Mouse (Mus musculus): ENCODE measurements around the gene Rundc1.
"Not testable (repeated sequence)": the region's sequence is repeated elsewhere in the genome, so short reads cannot be mapped to it uniquely, and the experiment has no call there.

Gene Rundc1

DNA sequence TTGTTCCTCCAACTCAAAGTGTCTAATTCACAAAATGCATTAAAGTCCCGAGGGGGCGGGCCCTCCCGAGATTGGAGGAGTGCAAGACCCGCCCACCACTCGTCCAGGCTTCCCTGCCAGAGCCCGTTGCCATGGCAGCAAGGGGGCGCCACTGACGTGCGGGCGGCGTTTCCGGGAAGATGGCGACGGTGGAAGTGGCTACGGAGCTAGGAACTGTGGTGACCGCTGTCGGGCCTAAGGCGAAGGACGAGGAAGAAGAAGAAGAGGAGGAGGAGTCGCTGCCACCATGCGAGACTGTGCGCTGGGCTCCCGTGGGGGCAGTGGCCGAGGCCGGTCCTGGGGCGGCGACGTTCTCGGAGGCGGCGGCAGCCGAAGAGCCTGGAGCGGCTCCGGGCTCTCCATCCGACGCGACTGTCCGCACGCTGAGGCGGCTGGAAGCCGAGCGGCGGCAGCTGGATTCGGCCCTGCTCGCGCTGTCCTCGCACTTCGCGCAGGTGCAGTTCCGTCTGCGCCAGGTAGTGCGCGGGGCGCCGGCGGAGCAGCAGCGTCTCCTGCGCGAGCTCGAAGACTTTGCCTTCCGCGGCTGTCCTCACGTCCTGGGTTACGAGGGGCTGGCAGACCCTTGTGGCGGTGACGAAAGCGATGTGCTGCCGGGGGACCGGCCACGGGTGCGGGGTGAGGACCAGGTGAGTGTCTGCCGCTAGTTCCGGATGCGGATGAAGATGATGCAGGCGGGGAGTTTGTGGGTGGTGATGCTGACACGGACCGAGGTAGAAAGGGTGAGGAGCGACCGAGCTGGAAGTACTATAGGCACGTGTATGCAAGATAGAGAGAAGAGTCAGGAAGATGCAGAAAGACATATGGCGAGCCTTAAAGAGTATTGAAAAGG lies at the start of gene Rundc1, which contains the start of gene Ptges3l:
Gene Rundc1, plus strand, starts transcription at position 161 of the 889 bp plus-strand sequence.
Gene Ptges3l, minus strand, starts transcription at position 409 of the 889 bp plus-strand sequence.
- DNase-seq (ENCODE audit: low read depth, low spot score) = peak; percentile 95

GRCm38 (mm10) chr11:101378196-101378595 lies 46.7 kb upstream of the Rundc1 start:
- not testable (repeated sequence) for DNase-seq (ENCODE audit: low read depth, low spot score)

DNA sequence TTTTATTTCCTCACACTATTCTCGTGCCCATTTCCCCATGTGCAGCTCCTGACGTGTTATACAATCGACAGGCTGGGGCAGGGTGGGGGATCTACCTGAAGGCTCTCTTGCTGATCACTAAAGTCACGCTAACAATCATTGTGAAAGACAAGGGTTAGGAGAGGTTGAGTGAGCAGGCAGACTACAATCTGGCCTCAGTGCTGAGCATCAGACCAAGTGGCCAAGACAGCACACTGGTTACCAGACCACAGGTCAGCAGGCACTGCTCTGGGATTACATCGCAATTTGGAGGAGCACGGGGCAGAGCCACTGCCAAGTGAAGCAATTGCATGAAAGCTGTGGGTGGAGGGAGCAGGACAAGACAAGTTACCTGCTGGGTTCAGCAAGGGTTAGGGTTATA lies 46.0 kb upstream of the Rundc1 start:
- DNase-seq (ENCODE audit: low read depth, low spot score) = no peak

- DNase-seq (ENCODE audit: low read depth, low spot score) = peak; percentile 60
Measured at GRCm38 (mm10) chr11:101381817-101382216, 43.1 kb upstream of the Rundc1 start.

DNA sequence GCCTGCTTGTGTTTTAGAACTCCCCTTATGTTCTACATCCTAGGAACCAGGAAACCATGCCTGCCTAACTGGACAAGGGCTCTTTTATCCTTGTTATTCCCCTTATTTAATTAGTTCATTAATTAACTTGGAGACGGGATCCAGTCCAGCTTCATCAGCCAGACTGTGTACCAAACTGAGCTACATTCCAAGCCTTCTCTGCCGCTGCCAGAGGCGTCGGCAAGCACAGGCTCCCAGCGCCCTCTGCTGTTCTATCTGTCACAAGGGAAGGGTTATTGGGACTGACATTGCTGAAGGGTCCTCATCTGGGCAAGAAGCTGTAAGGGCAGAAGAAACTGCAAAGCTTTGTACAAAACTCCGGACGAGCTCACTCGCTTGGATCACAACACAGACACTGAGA lies 29.8 kb upstream of the Rundc1 start:
- peak; percentile 75 for DNase-seq (ENCODE audit: low read depth, low spot score)

GRCm38 (mm10) chr11:101415306-101415705 lies 9.6 kb upstream of the Rundc1 start:
- peak; percentile 42 for DNase-seq (ENCODE audit: low read depth, low spot score)

DNA sequence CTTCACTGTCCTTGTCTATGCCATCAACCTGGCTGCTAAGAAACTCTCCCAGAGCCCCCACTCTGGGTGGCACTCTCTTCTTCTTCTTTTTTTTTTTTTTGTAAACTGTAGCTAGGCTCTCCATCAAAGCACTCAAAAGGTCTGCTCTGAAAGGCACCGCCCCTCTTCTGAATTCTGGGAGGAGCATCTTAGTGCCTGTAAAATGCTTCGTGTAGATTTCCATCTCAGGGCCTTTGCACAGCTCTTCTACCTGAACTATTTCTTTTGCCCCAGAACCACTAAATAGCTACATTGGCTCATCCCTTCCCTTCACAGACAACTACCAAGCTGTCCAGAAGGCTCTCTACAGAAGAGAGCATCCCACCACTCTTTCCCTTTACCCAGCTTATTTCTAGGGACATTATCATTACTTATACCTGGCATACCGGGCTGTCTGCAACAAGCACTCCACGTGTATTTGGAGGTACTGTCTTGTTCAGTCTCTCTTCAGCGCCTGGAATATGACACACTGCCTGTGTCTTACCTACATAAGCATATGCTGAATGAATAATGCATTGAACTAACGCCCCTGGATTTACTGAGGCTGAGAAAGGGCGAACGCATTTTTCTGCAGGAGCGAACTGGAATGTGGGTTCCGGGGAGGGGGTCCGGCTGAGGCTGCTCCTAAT lies 8.3 kb upstream of the Rundc1 start:
- DNase-seq (ENCODE audit: low read depth, low spot score) = peak; percentile 74

- peak; percentile 85 for DNase-seq (ENCODE audit: low read depth, low spot score)
Measured at GRCm38 (mm10) chr11:101417101-101417855, 7.6 kb upstream of the Rundc1 start, which contains the start of gene Aarsd1. Gene Aarsd1 (minus strand): TSS chr11:101417615.

- DNase-seq (ENCODE audit: low read depth, low spot score) = no peak
Measured at GRCm38 (mm10) chr11:101418991-101419390, 5.9 kb upstream of the Rundc1 start.

GRCm38 (mm10) chr11:101419610-101420009 lies 5.3 kb upstream of the Rundc1 start:
- DNase-seq (ENCODE audit: low read depth, low spot score) = peak; percentile 88

DNA sequence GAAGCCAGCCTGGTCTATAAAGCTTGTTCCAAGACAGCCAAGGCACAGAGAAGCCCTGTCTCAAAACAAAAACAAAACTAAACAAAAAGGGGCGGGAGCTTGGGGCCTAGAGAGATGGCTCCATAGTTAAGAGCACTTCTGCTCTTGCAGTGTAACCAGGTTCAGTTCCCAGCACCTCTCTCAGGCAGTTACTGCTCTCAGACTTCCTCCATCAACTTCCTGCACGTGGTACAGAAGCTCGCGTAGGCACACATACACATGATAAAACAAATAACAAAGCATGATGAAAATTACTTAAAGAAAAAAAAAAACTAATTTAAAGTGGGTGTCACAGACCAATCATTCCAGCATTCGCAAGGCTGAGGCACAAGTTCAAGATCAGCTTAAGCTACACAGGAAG lies 4.7 kb upstream of the Rundc1 start:
- DNase-seq (ENCODE audit: low read depth, low spot score) = no peak

- DNase-seq (ENCODE audit: low read depth, low spot score) = peak; percentile 71
Measured at GRCm38 (mm10) chr11:101424105-101424851, 607 bp upstream of the Rundc1 start, which contains the start of gene Gm27029. Gene Gm27029 (minus strand): TSS chr11:101424796.

GRCm38 (mm10) chr11:101426165-101426564 lies 1.3 kb downstream of the Rundc1 start:
- DNase-seq (ENCODE audit: low read depth, low spot score) = no peak

DNA sequence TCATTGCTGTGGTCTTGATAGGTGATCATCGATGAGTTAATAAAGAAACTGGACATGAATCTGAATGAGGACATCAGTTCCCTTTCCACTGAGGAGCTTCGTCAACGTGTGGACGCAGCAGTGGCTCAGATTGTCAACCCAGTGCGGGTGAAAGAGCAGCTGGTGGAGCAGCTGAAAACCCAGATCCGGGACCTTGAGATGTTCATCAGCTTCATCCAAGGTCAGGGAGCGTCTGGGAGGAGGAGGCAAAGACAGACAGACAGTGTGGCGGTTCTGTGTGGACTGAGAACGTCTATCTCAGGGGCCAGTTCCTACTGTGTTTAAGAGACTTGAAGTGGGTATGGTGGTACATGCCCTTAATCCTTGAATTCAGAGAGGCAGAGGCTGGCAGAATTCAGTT lies 6.4 kb downstream of the Rundc1 start:
- no peak for DNase-seq (ENCODE audit: low read depth, low spot score)

DNA sequence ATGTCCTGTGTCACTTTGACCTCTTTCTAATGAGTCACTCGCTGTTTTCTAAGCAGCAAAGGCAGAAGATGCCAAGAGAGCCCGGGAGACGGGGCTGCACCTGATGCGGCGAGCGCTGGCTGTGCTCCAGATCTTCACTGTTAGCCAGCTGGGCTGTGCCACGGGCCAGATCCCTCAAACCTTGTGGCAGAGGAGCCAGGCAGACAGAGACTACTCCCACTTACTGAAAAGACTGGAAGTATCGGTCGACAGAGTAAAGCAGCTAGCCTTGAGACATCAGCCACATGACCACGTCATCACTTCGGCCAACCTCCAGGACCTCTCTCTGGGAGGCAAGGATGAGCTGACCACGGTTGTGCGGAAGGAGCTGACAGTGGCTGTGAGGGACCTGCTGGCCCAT lies 8.5 kb downstream of the Rundc1 start:
- no peak for DNase-seq (ENCODE audit: low read depth, low spot score)

DNA sequence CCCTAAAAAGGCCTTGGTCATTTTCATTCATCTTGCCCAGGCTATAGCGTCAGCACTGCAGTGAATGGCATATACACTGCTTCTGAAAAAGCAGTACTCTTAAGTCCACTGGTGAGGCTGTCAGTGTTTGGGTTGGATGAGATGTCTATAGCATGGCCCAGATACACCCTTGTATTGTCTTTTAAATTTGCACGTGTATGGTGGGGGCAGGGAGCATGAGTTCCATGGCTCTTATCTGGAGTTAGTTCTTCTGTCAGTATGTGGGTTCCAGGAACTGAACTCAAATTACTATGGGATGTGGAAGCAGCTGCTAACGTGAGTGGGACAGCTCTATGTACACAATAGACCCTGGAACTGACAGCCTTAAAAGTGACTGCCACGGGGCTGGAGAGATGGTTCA lies 10.9 kb downstream of the Rundc1 start:
- peak; percentile 55 for DNase-seq (ENCODE audit: low read depth, low spot score)

- DNase-seq (ENCODE audit: low read depth, low spot score) = peak; percentile 79
Measured at GRCm38 (mm10) chr11:101436916-101437315, 12.0 kb downstream of the Rundc1 start.

GRCm38 (mm10) chr11:101438006-101438405 lies 13.1 kb downstream of the Rundc1 start:
- not testable (repeated sequence) for DNase-seq (ENCODE audit: low read depth, low spot score)

DNA sequence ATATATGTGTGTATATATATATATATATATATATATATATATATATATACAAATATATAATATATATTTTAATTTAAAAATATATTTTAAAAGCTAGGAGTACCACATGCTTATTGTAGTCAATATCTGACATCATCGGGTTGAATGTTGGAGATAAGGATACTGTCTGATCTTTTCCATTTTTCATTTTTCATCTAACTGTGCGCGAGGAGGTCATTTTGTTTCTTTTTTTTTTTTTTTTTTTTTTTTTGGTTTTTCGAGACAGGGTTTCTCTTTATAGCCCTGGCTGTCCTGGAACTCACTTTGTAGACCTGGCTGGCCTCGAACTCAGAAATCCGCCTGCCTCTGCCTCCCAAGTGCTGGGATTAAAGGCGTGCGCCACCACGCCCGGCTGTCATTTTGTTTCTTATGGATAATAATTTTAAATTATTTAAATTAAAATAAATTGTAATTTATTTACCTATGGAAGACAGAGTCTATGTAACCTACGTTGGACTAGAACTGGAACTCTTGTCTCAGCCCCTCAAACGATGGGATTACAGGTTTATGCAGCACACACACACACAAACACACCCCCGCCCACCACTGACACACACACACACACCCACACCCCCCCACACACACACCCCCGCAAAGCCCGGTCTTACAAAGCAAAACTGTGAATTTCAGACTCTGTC lies 16.7 kb downstream of the Rundc1 start:
- not testable (repeated sequence) for DNase-seq (ENCODE audit: low read depth, low spot score)

GRCm38 (mm10) chr11:101442127-101442693 lies 17.3 kb downstream of the Rundc1 start, which contains the start of gene Rpl27:
Gene Rpl27 (plus strand): TSS chr11:101442298.
- DNase-seq (ENCODE audit: low read depth, low spot score) = peak; percentile 100
